Mouse (Mus musculus): ENCODE measurements at regions not wholly inside any gene's neighbourhood (a gene's known extent, or its start where the extent isn't known, plus 50 kb on each side); places are given as distances from the start of the nearest gene placed in this dataset.

DNA sequence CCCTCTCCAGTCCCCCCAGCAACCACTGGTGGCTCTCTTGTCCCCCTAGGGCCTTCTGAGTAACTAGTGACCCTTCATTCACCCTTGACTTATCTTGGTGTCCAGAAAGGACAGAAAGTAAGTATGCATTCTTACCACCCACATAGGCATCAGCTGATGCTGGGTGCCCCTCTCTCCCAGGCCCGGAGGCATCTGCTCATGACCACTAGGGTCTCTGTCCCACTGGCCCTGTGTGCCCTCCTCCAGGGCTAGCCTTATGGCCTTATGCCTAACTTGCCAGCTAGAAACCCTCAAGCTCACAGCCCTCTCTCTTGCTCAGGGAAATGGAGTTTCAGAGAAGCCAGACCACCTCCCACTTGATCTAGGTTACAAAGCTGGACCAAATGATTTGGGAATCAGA is 89.2 kb upstream of the Unc5b start:
- Histone ChIP-seq H3K4me2 (ENCODE audit: low read depth, low read length) (no peak overlapping the region), H3K4me3 (ENCODE audit: low read length) (no peak overlapping the region), H3K9ac (ENCODE audit: low read length) (no peak overlapping the region), H3K9me3 (replicated peaks; ENCODE audit: control insufficient read depth, low read length) (no peaks in the 10 kb centered on the region), H3K27me3 (ENCODE audit: control insufficient read depth, insufficient read depth, low read length) (no peaks in the 10 kb centered on the region), H3K27ac (ENCODE audit: low read length) (no peak overlapping the region), H3K4me1 (ENCODE audit: control insufficient read depth, insufficient read depth, low read length) (peaks cover 23% of the 10 kb centered on the region), H3K36me3 (ENCODE audit: control insufficient read depth, insufficient read depth) (no peaks in the 10 kb centered on the region)
- no peak for ATAC-seq (replicated peaks; ENCODE audit: extremely low read depth, insufficient read depth, low FRiP score)
- WGBS, result 56% methylated on average over 1 of the region's 1 CpGs

DNA sequence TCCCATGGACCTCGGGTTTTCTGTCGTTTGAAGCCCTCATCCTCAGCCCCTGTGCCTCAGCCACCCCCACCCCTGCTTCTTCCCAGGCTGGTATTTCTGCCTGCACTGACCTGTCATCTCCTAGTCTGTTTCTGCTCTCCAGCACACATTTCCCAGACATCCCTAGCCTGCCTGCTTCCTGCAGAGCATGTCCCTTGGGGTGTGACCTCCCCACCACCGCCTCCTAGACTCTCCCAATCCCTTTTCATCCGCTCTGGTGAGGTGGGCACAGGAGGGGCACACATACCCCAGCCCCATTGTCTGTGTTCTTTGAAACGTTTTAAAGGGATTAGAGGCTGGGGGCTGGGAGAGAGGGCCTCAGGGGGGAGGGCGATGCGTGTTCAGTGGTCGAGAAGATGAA is 86.6 kb upstream of the Unc5b start:
- Histone ChIP-seq H3K36me3 (ENCODE audit: control insufficient read depth, insufficient read depth) (no peaks in the 10 kb centered on the region), H3K27ac (ENCODE audit: low read length) (no peak overlapping the region), H3K27me3 (ENCODE audit: control insufficient read depth, insufficient read depth, low read length) (no peaks in the 10 kb centered on the region), H3K4me3 (ENCODE audit: low read length) (no peak overlapping the region), H3K9me3 (replicated peaks; ENCODE audit: control insufficient read depth, low read length) (no peaks in the 10 kb centered on the region), H3K4me2 (ENCODE audit: low read depth, low read length) (peak overlapping the region; percentile 29; the same call in 1 of the 2 replicates), H3K4me1 (ENCODE audit: control insufficient read depth, insufficient read depth, low read length) (peaks cover 23% of the 10 kb centered on the region), H3K9ac (ENCODE audit: low read length) (no peak overlapping the region)
- 12% methylated on average over 8 of the region's 8 CpGs for WGBS
- peak; percentile 57 for ATAC-seq (replicated peaks; ENCODE audit: extremely low read depth, insufficient read depth, low FRiP score)

DNA sequence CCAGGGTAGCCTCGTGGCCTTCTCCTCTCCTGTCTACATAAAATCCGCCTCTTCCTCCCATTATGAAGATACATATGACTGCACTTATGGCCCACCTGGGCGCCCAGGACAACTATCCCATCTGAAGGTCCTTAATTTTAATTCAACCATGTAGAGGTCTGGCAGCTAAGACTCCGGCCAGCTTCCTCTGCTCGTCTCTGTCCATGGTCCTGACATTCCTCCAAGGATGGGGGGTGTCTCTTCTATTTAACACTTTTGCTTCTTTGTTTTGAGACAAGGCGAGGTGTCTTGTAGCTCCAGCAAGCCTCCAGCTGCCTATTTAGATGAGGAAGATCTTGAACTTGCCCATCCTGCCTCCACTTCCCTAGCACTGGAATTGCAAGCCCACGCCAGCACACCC is 83.0 kb upstream of the Unc5b start:
- peaks cover 25% of the 10 kb centered on the region for H3K4me1 ChIP-seq (ENCODE audit: control insufficient read depth, insufficient read depth, low read length)
- H3K27me3 ChIP-seq (ENCODE audit: control insufficient read depth, insufficient read depth, low read length), result no peaks in the 10 kb centered on the region

DNA sequence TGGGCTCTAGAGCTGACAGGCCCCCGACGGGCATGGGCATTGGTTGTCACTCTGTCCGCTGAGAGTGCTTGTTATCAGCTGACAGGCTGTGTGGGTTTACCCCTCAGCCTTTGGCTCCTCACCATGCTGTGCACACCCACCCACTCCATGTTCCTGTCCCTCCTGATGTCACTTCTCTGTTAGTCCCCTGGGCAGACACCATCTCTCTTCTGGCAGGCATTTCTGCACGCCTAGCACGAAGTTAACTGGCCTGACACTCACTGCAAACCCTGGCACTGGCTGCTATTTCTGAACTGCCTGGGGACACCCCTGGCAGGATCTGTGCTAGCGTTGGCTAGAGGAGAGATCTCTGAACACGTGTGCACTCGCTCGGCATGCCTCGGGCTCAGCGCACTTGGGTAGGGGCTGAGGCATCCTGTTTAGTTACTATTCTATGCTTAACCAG is 82.1 kb upstream of the Unc5b start:
- H3K27ac ChIP-seq (ENCODE audit: low read length), result peak overlapping the region; percentile 72
- H3K9ac ChIP-seq (ENCODE audit: low read length), result no peak overlapping the region
- peak; percentile 86 for ATAC-seq (replicated peaks; ENCODE audit: extremely low read depth, insufficient read depth, low FRiP score)
- H3K36me3 ChIP-seq (ENCODE audit: control insufficient read depth, insufficient read depth), result no peaks in the 10 kb centered on the region
- peaks cover 21% of the 10 kb centered on the region for H3K4me1 ChIP-seq (ENCODE audit: control insufficient read depth, insufficient read depth, low read length)
- H3K27me3 ChIP-seq (ENCODE audit: control insufficient read depth, insufficient read depth, low read length), result no peaks in the 10 kb centered on the region
- H3K4me2 ChIP-seq (ENCODE audit: low read depth, low read length), result no peak overlapping the region
- WGBS, result 53% methylated on average over 11 of the region's 11 CpGs
- H3K9me3 ChIP-seq (replicated peaks; ENCODE audit: control insufficient read depth, low read length), result no peaks in the 10 kb centered on the region
- H3K4me3 ChIP-seq (ENCODE audit: low read length), result no peak overlapping the region

More for the DNA sequence above, 83.0 kb upstream of the Unc5b start:
- no peak for ATAC-seq (replicated peaks; ENCODE audit: extremely low read depth, insufficient read depth, low FRiP score)
- H3K27ac ChIP-seq (ENCODE audit: low read length), result no peak overlapping the region
- no peaks in the 10 kb centered on the region for H3K36me3 ChIP-seq (ENCODE audit: control insufficient read depth, insufficient read depth)
- WGBS, result 25% methylated on average over 7 of the region's 7 CpGs
- no peak overlapping the region for H3K4me3 ChIP-seq (ENCODE audit: low read length)
- no peaks in the 10 kb centered on the region for H3K9me3 ChIP-seq (replicated peaks; ENCODE audit: control insufficient read depth, low read length)
- H3K9ac ChIP-seq (ENCODE audit: low read length), result no peak overlapping the region
- H3K4me2 ChIP-seq (ENCODE audit: low read depth, low read length), result no peak overlapping the region

DNA sequence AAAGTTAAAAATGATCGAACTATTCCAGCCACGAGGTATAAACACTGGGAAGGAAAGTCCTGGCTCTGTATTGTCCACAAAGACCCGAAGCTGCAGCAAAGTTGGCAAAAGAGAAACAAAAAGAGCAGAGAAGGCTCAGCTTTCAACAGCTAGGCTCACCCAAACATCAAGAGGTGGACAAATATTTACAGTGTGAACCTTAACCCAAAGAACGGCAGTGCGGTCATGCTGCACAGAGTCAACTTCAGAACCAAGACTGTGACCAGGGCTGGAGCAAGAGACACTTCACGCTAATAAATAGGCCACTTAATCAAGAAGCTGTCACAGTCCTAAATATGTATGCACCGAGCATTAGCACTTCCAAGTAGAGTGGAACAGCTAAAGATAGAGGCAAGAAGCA is 73.0 kb upstream of the Unc5b start:
- H3K27ac ChIP-seq (ENCODE audit: low read length), result no peak overlapping the region
- peaks cover 4% of the 10 kb centered on the region; the same call in 1 of the 2 replicates for H3K9me3 ChIP-seq (replicated peaks; ENCODE audit: control insufficient read depth, low read length)
- H3K4me1 ChIP-seq (ENCODE audit: control insufficient read depth, insufficient read depth, low read length), result no peaks in the 10 kb centered on the region
- ATAC-seq (replicated peaks; ENCODE audit: extremely low read depth, insufficient read depth, low FRiP score), result no peak
- no peak overlapping the region for H3K4me3 ChIP-seq (ENCODE audit: low read length)
- WGBS, result 60% methylated on average over 7 of the region's 7 CpGs
- no peaks in the 10 kb centered on the region for H3K36me3 ChIP-seq (ENCODE audit: control insufficient read depth, insufficient read depth)
- H3K27me3 ChIP-seq (ENCODE audit: control insufficient read depth, insufficient read depth, low read length), result 0 out of 2 replicates have a peak, but pooled peaks cover 2% of the 10 kb centered on the region
- no peak overlapping the region for H3K4me2 ChIP-seq (ENCODE audit: low read depth, low read length)
- H3K9ac ChIP-seq (ENCODE audit: low read length), result no peak overlapping the region

DNA sequence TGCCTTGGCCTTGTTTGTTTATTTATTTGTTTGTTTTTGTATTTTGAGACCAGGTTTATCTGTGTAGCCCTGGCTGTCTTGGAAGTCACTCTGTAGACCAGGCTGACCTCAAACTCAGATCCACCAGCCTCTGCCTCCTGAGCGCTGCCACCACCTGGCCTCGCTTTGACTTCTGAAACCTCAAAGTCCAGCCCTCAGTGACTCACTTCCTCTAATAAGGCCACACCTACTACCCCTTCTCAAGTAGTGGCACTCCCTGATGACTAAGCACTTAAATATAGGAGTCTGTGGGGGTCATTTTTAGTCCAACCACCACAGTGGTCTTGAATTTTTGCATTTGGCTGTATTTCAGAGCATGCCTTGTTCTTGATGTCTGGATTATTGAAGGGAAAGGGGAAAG is 69.6 kb upstream of the Unc5b start:
- H3K36me3 ChIP-seq (ENCODE audit: control insufficient read depth, insufficient read depth), result no peaks in the 10 kb centered on the region
- H3K9ac ChIP-seq (ENCODE audit: low read length), result no peak overlapping the region
- H3K27me3 ChIP-seq (ENCODE audit: control insufficient read depth, insufficient read depth, low read length), result 0 out of 2 replicates have a peak, but pooled peaks cover 2% of the 10 kb centered on the region
- H3K4me3 ChIP-seq (ENCODE audit: low read length), result no peak overlapping the region
- ATAC-seq (replicated peaks; ENCODE audit: extremely low read depth, insufficient read depth, low FRiP score), result no peak
- no peaks in the 10 kb centered on the region for H3K9me3 ChIP-seq (replicated peaks; ENCODE audit: control insufficient read depth, low read length)
- H3K27ac ChIP-seq (ENCODE audit: low read length), result no peak overlapping the region
- no peaks in the 10 kb centered on the region for H3K4me1 ChIP-seq (ENCODE audit: control insufficient read depth, insufficient read depth, low read length)
- 81% methylated on average over 2 of the region's 2 CpGs for WGBS
- H3K4me2 ChIP-seq (ENCODE audit: low read depth, low read length), result no peak overlapping the region

DNA sequence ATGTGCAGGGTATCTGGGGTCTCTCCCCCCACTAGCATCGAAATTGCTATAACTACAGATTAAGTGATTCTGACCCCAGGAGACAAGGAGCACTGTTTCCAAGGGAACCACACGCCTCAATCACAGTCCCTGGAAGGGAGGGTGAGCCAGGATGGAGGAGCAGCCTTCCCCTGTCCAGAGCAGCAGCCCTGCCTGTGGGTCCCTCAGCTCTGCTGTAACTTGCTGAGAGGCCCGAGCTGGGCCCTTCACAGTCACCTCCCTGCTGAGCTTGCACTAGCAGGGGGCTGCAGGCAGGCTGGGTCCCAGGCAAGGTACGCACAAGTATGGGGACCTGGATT is 62.4 kb upstream of the Unc5b start:
- peaks cover 7% of the 10 kb centered on the region for H3K4me1 ChIP-seq (ENCODE audit: control insufficient read depth, insufficient read depth, low read length)
- no peak overlapping the region for H3K27ac ChIP-seq (ENCODE audit: low read length)
- H3K9ac ChIP-seq (ENCODE audit: low read length), result no peak overlapping the region
- no peaks in the 10 kb centered on the region for H3K36me3 ChIP-seq (ENCODE audit: control insufficient read depth, insufficient read depth)
- no peak for ATAC-seq (replicated peaks; ENCODE audit: extremely low read depth, insufficient read depth, low FRiP score)
- WGBS, result 47% methylated on average over 4 of the region's 4 CpGs
- no peaks in the 10 kb centered on the region for H3K27me3 ChIP-seq (ENCODE audit: control insufficient read depth, insufficient read depth, low read length)
- no peak overlapping the region for H3K4me2 ChIP-seq (ENCODE audit: low read depth, low read length)
- H3K4me3 ChIP-seq (ENCODE audit: low read length), result no peak overlapping the region
- H3K9me3 ChIP-seq (replicated peaks; ENCODE audit: control insufficient read depth, low read length), result no peaks in the 10 kb centered on the region

DNA sequence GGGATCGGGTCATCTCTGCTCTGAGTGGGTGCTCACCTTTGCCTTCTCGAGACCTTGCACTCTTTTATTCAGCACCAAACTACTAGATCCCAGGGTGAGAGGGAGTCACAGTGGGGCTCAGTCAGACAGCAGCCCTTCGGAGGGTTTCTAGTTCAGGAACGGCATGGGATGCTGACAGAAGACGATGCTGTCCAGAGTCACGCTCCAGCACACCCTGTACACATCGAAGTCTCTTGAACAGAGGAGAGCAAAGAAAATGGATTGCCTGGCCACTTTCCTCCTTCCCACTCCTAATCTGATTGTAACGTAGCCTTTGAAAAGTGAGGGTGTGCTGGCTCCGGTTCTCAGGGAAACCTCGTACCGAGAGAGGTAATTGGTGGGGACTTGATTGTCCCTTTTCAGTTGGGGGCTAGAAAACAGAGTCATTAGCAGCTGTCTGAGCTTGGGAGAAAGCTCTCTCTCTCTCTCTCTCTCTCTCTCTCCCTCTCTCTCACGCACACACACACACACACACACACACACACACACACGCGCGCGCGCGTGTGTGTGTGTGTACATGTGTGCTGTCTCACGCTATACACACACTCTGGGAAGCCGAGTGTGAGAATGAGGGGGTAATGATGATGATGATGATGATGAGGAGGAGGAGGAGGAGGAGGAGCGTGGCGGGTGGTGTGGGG is 61.9 kb upstream of the Unc5b start:
- ATAC-seq (replicated peaks; ENCODE audit: extremely low read depth, insufficient read depth, low FRiP score), result no peak
- Histone ChIP-seq H3K9ac (ENCODE audit: low read length) (no peak overlapping the region), H3K27me3 (ENCODE audit: control insufficient read depth, insufficient read depth, low read length) (no peaks in the 10 kb centered on the region), H3K9me3 (replicated peaks; ENCODE audit: control insufficient read depth, low read length) (no peaks in the 10 kb centered on the region), H3K4me2 (ENCODE audit: low read depth, low read length) (no peak overlapping the region), H3K4me3 (ENCODE audit: low read length) (no peak overlapping the region), H3K36me3 (ENCODE audit: control insufficient read depth, insufficient read depth) (no peaks in the 10 kb centered on the region), H3K27ac (ENCODE audit: low read length) (no peak overlapping the region), H3K4me1 (ENCODE audit: control insufficient read depth, insufficient read depth, low read length) (peaks cover 7% of the 10 kb centered on the region)
- 57% methylated on average over 22 of the region's 22 CpGs for WGBS

DNA sequence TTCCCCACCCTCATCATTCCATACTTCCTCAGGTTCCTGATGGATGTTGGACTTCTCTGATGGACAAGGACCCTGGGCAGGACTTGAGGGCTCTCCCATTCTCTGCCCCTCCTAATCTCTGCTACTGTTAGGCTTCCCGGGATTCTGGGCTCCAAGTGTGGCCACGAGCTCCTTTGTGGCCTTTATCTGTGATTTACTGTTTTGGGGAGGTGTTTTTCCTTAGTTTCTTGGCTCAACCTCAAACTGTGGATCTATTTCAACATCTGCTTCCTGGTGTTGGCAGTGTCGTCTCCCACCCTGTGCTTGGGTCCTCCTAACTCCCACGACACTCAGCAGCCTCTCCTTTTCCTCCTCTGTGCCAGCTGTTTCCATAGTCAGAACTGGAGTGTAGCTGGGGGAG is 61.3 kb upstream of the Unc5b start:
- Histone ChIP-seq H3K9me3 (replicated peaks; ENCODE audit: control insufficient read depth, low read length) (no peaks in the 10 kb centered on the region), H3K4me1 (ENCODE audit: control insufficient read depth, insufficient read depth, low read length) (peaks cover 7% of the 10 kb centered on the region), H3K4me3 (ENCODE audit: low read length) (no peak overlapping the region), H3K36me3 (ENCODE audit: control insufficient read depth, insufficient read depth) (no peaks in the 10 kb centered on the region), H3K4me2 (ENCODE audit: low read depth, low read length) (no peak overlapping the region), H3K27me3 (ENCODE audit: control insufficient read depth, insufficient read depth, low read length) (no peaks in the 10 kb centered on the region), H3K9ac (ENCODE audit: low read length) (no peak overlapping the region), H3K27ac (ENCODE audit: low read length) (no peak overlapping the region)
- WGBS, result 19% methylated on average over 4 of the region's 4 CpGs
- ATAC-seq (replicated peaks; ENCODE audit: extremely low read depth, insufficient read depth, low FRiP score), result no peak

Measured in heart, embryonic 16.5 days (tissue).